Mouse (Mus musculus): ENCODE data around the gene Cyp2j5. TPM values are rescaled to one million over a fixed set of nuclear protein-coding genes. Genes with fewer than 3 reads are reported as not detected.
A peak's percentile ranks its signal among the peaks of the same experiment; 100 is the strongest.

Cyp2j5 gene
- total and polyA plus RNA-seq, 3 experiments, result not detected

DNA sequence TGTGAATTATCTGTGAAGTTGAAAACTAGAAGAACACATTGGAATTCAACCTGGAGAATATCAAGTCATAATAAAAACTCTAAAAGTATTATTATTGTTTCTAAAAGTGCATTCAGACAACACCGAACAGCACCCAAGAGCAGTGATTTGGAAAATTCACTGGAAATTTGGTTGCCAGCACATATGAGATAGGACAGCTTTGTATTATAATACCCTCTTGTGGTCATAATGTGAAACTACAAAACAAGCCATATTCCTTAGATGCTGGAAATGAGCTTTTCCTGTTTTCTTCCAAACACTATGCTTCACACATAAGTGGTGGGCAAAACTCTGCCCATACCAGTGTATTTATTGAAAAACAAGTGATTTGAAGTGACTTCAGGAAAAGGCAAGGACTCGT, 19.5 kb upstream of the Cyp2j5 start:
- no peak for DNase-seq (ENCODE audit: extremely low read depth)
- dilution Hi-C loops (cut with MboI; ENCODE audit: extremely low pct_ligation_motif_present, extremely low pct_unique_long_range_greater_than_20kb, low sequenced_read_pairs), result no loop called here
- in situ Hi-C loops (cut with MboI; ENCODE audit: low pct_ligation_motif_present, low pct_unique_long_range_greater_than_20kb, low sequenced_read_pairs), result no loop called here
- Histone ChIP-seq H3K36me3 (replicated peaks in 1 of 2; ENCODE audit: control insufficient read depth in 1 of 2, insufficient read depth in 1 of 2, low read length in 1 of 2) (no peaks in the 10 kb centered on the region), H3K4me2 (ENCODE audit: insufficient read depth, low read depth, poor library complexity, severe bottlenecking) (no peak overlapping the region), H3K4me1 (ENCODE audit: control insufficient read depth in 1 of 2, insufficient read depth in 2 of 2) (no peaks in the 10 kb centered on the region), H3K9ac (ENCODE audit: insufficient read depth, low read depth) (no peak overlapping the region), H3K79me2 (replicated peaks; ENCODE audit: control insufficient read depth, extremely low read depth, insufficient read depth, poor library complexity, severe bottlenecking) (no peaks in the 10 kb centered on the region), H3K27ac (ENCODE audit: insufficient read depth, low read depth) (no peak overlapping the region), H3K4me3 (replicated peaks in 1 of 3; ENCODE audit: low read depth in 2 of 3, low read length in 2 of 3, poor library complexity in 1 of 3) (no peak overlapping the region), H3K9me3 (replicated peaks; ENCODE audit: low read length) (peaks cover 56% of the 10 kb centered on the region), H3K27me3 (replicated peaks) (no peaks in the 10 kb centered on the region)
- TF ChIP-seq USF2 (conservative IDR thresholded peaks at IDR 0.05; ENCODE audit: low read depth, low read length) (no peak), CTCF (conservative IDR thresholded peaks at IDR 0.05 in 1 of 2, IDR thresholded peaks at IDR 0.05 in 1 of 2; ENCODE audit: low read depth in 2 of 2, low read length in 2 of 2) (0 out of 4 replicates have a peak, but pooled peaks of 1 of the 2 experiments have one; percentile 0), CHD1 (IDR thresholded peaks at IDR 0.05; ENCODE audit: low read depth, low read length) (no peak), MAZ (IDR thresholded peaks at IDR 0.05; ENCODE audit: low read depth, low read length) (no peak), PAX5 (IDR thresholded peaks at IDR 0.05; ENCODE audit: low read length) (no peak), GABPA (IDR thresholded peaks at IDR 0.05; ENCODE audit: insufficient replicate concordance, low read depth, low read length) (no peak)

DNA sequence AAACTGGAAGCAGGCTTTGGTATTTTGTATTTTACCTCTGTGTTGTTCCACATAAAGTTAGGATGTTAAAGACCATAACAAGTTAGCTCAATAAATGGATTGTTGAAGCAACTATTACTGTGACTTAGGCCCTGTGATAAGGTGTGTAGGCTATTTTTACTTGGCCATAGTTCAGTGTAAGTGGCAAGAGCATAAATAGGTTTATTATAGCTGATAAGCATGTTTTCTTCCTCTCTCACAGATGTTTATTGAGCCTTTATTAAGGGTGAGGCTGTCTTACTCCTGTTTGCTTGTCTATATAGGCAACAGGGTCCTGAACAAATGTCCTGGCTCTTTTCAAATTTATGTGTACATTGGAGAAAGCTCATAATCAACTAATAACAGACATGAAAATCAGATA, 17.0 kb upstream of the Cyp2j5 start:
- Histone ChIP-seq H3K36me3 (replicated peaks in 1 of 2; ENCODE audit: control insufficient read depth in 1 of 2, insufficient read depth in 1 of 2, low read length in 1 of 2) (no peaks in the 10 kb centered on the region), H3K27ac (ENCODE audit: insufficient read depth, low read depth) (no peak overlapping the region), H3K79me2 (replicated peaks; ENCODE audit: control insufficient read depth, extremely low read depth, insufficient read depth, poor library complexity, severe bottlenecking) (no peaks in the 10 kb centered on the region), H3K4me3 (replicated peaks in 1 of 3; ENCODE audit: low read depth in 2 of 3, low read length in 2 of 3, poor library complexity in 1 of 3) (no peak overlapping the region), H3K9ac (ENCODE audit: insufficient read depth, low read depth) (no peak overlapping the region), H3K4me1 (ENCODE audit: control insufficient read depth in 1 of 2, insufficient read depth in 2 of 2) (no peaks in the 10 kb centered on the region), H3K9me3 (replicated peaks; ENCODE audit: low read length) (peaks cover 44% of the 10 kb centered on the region), H3K4me2 (ENCODE audit: insufficient read depth, low read depth, poor library complexity, severe bottlenecking) (no peak overlapping the region), H3K27me3 (replicated peaks) (no peaks in the 10 kb centered on the region)
- no peak for DNase-seq (ENCODE audit: extremely low read depth)
- dilution Hi-C loops (cut with MboI; ENCODE audit: extremely low pct_ligation_motif_present, extremely low pct_unique_long_range_greater_than_20kb, low sequenced_read_pairs), result no loop called here
- in situ Hi-C loops (cut with MboI; ENCODE audit: low pct_ligation_motif_present, low pct_unique_long_range_greater_than_20kb, low sequenced_read_pairs), result no loop called here
- TF ChIP-seq JUND (conservative IDR thresholded peaks at IDR 0.05; ENCODE audit: low read depth, low read length) (no peak), NELFE (IDR thresholded peaks at IDR 0.05; ENCODE audit: low read depth, low read length) (no peak), BHLHE40 (IDR thresholded peaks at IDR 0.05; ENCODE audit: low read depth, low read length) (no peak), SIN3A (IDR thresholded peaks at IDR 0.05; ENCODE audit: low read length) (no peak), TBP (conservative IDR thresholded peaks at IDR 0.05; ENCODE audit: low read depth, low read length) (no peak), JUN (IDR thresholded peaks at IDR 0.05; ENCODE audit: insufficient read depth, low read depth, low read length) (no peak), KAT2A (IDR thresholded peaks at IDR 0.05; ENCODE audit: insufficient replicate concordance, low read length) (no peak), EP300 (IDR thresholded peaks at IDR 0.05; ENCODE audit: low read length) (no peak), RAD21 (IDR thresholded peaks at IDR 0.05; ENCODE audit: low read depth, low read length) (no peak), UBTF (IDR thresholded peaks at IDR 0.05; ENCODE audit: low read depth, low read length) (no peak), HCFC1 (IDR thresholded peaks at IDR 0.05; ENCODE audit: low read depth, low read length) (no peak), MXI1 (IDR thresholded peaks at IDR 0.05; ENCODE audit: low read depth, low read length) (no peak), ZC3H11A (IDR thresholded peaks at IDR 0.05; ENCODE audit: low read depth, low read length) (no peak), ZMIZ1 (IDR thresholded peaks at IDR 0.05; ENCODE audit: low read depth, low read length) (no peak), CHD2 (IDR thresholded peaks at IDR 0.05; ENCODE audit: low read length) (no peak), ZNF384 (IDR thresholded peaks at IDR 0.05; ENCODE audit: low read depth, low read length) (no peak), POLR2AphosphoS2 (IDR thresholded peaks at IDR 0.05; ENCODE audit: low read depth, low read length) (no peak), IRF4 (IDR thresholded peaks at IDR 0.05; ENCODE audit: low read depth, low read length) (no peak), USF1 (IDR thresholded peaks at IDR 0.05; ENCODE audit: low read depth, low read length) (no peak)
